Comparison of ENCODE assay signal across 7 mouse cellular contexts in the genomic region with DNA sequence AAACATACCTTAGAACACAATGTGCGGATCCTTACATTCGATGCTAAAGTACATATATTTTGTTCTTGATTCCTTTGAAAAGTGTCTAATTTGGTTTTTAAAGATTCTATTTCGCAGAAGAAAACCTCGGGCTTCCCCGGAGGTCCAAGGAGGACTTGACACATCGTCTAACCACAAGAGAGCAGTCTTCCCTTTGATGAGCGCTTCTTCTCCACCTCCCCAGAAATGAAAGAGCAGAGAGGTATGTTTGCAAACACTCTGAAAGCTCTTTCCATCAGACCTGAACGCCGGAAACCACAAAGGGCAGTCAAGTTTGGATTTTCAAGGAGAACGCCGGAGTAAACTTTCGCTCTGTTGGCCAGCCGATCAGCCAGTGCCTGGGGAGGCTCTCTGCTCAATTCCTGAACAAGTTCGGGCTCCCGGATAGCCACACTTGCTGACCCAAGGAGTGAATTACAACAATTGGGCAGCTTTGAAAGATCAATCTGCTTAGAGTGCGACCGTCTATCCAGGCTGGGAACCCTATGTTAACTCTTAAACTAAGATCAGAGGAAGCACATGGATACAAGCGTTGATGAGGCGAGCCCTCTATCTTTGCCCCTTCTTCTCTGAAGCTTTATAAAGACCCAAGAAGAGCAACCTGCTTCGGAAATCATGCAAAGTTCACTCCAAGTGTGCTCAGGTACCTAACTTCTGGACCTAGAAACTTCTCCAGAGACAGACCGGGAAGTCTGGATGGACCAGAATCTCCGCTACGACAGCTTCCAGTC. TPM values are rescaled to one million over a fixed set of nuclear protein-coding genes. Genes with fewer than 3 reads are reported as not detected.
DNase-seq lines count a peak whose midpoint lies in the region; ATAC-seq and TF ChIP-seq lines count a peak whose summit lies in the region.

A gene (plus strand): TSS at position 6 of the 770 bp plus-strand sequence.

- no peaks in the 10 kb centered on the region for H3K9me3 ChIP-seq in forebrain, embryonic 16.5 days (ENCODE audit: control insufficient read depth, low read length)
- no peaks in the 10 kb centered on the region for H3K9me3 ChIP-seq in kidney, embryonic 14.5 days (ENCODE audit: control insufficient read depth, low read length)

- H3K36me3 ChIP-seq in forebrain, embryonic 16.5 days (ENCODE audit: control insufficient read depth, insufficient read depth): no peaks in the 10 kb centered on the region
- no peaks in the 10 kb centered on the region for H3K36me3 ChIP-seq in kidney, embryonic 14.5 days (ENCODE audit: control insufficient read depth, insufficient read depth, low read length)

- TF ChIP-seq CTCF in brain, embryonic 14.5 days (IDR thresholded peaks at IDR 0.05; ENCODE audit: borderline replicate concordance, extremely low read depth, insufficient read depth, insufficient read length): no peak

- no peak for TF ChIP-seq POLR2A in brain, embryonic 14.5 days (IDR thresholded peaks at IDR 0.05; ENCODE audit: borderline replicate concordance, extremely low read depth, insufficient read depth, insufficient read length, poor library complexity, severe bottlenecking)

- WGBS in forebrain, embryonic 16.5 days: under 1% methylated on average over 23 of the region's 23 CpGs
- 1% methylated on average over 23 of the region's 23 CpGs for WGBS in kidney, embryonic 14.5 days

- H3K9ac ChIP-seq in forebrain, embryonic 16.5 days (replicated peaks; ENCODE audit: low read depth, low read length): peak within 1 kb of the TSS; percentile 57
- H3K9ac ChIP-seq in kidney, embryonic 14.5 days (ENCODE audit: low read depth, low read length): peak within 1 kb of the TSS; percentile 46; the same call in 1 of the 2 replicates

- peak; percentile 23 to 27 for DNase-seq in right cerebral cortex, adult 2 months (ENCODE audit: low spot score in 2 of 2)
- DNase-seq in right cerebral cortex, postnatal 10 days (ENCODE audit: low spot score in 2 of 2): no peak
- peak; percentile 48 for DNase-seq in brain, embryonic 14.5 days (ENCODE audit: low read depth)
- DNase-seq in lung, postnatal 25 days (ENCODE audit: low spot score): peak; percentile 7
- peak; percentile 42 for DNase-seq in thymus, postnatal 0 days (ENCODE audit: low spot score)

- peaks cover 17% of the 10 kb centered on the region for H3K4me1 ChIP-seq in forebrain, embryonic 16.5 days (replicated peaks; ENCODE audit: control insufficient read depth, insufficient read depth, low read length)
- H3K4me1 ChIP-seq in kidney, embryonic 14.5 days (ENCODE audit: control insufficient read depth, insufficient read depth, low read length): no peaks in the 10 kb centered on the region; the same call in 1 of the 2 replicates

- H3K4me2 ChIP-seq in forebrain, embryonic 16.5 days (ENCODE audit: low read length): peak within 1 kb of the TSS; percentile 80
- H3K4me2 ChIP-seq in kidney, embryonic 14.5 days (replicated peaks; ENCODE audit: low read depth, low read length): peak within 1 kb of the TSS; percentile 94

- H3K27me3 ChIP-seq in forebrain, embryonic 16.5 days (replicated peaks; ENCODE audit: control insufficient read depth, insufficient read depth, low read length): 0 out of 2 replicates have a peak, but pooled peaks cover 3% of the 10 kb centered on the region
- H3K27me3 ChIP-seq in kidney, embryonic 14.5 days (ENCODE audit: control insufficient read depth, insufficient read depth, low read length): peaks cover 9% of the 10 kb centered on the region; the same call in 1 of the 2 replicates

- ATAC-seq in forebrain, embryonic 16.5 days: peak; percentile 8; the same call in 1 of the 2 replicates
- no peak for ATAC-seq in kidney, embryonic 14.5 days (ENCODE audit: low FRiP score, low TSS enrichment)

- H3K4me3 ChIP-seq in forebrain, embryonic 16.5 days (replicated peaks; ENCODE audit: low read length): peak within 1 kb of the TSS; percentile 46
- H3K4me3 ChIP-seq in kidney, embryonic 14.5 days (ENCODE audit: low read length): peak within 1 kb of the TSS; percentile 54

- H3K27ac ChIP-seq in forebrain, embryonic 16.5 days (ENCODE audit: low read length): no peak within 1 kb of the TSS
- H3K27ac ChIP-seq in kidney, embryonic 14.5 days (ENCODE audit: low read depth, low read length): no peak within 1 kb of the TSS

RNA-seq across cellular contexts. Expression of the gene that starts here (rescaled TPM):
- polyA plus RNA-seq in brain, embryonic 14.5 days (2012; rRNA removed): 0.33 and 0.42 TPM in 2 replicates
- 0.27 and 0.43 TPM in 2 replicates for polyA plus RNA-seq in forebrain, embryonic 16.5 days (2015; fragmentation: Nextera tagmentation; extraction: Ambion mirVana)
- 1.3 and 1.5 TPM in 2 replicates for polyA plus RNA-seq in kidney, embryonic 14.5 days (2014; fragmentation: Nextera tagmentation; extraction: Ambion mirVana)
- polyA plus RNA-seq in thymus, postnatal 0 days (2015; fragmentation: Nextera tagmentation; extraction: Ambion mirVana): 0.15 and 0.33 TPM in 2 replicates

Comparison
In these comparisons a context has a peak if more than half of its experiments do, and no peak if none do; other contexts are left out.
1. DNase-seq: peak in right cerebral cortex, adult 2 months (2 of 2) and lung, postnatal 25 days (single experiment); none in right cerebral cortex, postnatal 10 days (0 of 2).
2. Peak in DNase-seq in brain, embryonic 14.5 days; RNA of the gene not detected or under 1 TPM.
3. Peak in ATAC-seq, H3K4me3 ChIP-seq, H3K9ac ChIP-seq and H3K4me2 ChIP-seq in forebrain, embryonic 16.5 days; RNA of the gene not detected or under 1 TPM.
4. Peak in DNase-seq in thymus, postnatal 0 days; RNA of the gene not detected or under 1 TPM.